Mouse (Mus musculus) left cerebral cortex, adult 9 months (tissue): Measurements from ENCODE around the gene Scn7a.

Experiments used
- DNase-seq, 2 experiments: peaks; one replicate each; pipeline ENCODE4 v3.0.0; 2022; ENCODE audit warnings: low spot score in 2 of 2

Gene Scn7a

GRCm38 (mm10) chr2:66784765-66785164, at the start of gene Scn7a:
TSS of gene Scn7a (minus strand) at chr2:66784914.
- peak in 1 of 2 experiments; percentile 3 for DNase-seq

- DNase-seq: no peak
Observed at GRCm38 (mm10) chr2:66827729-66828128, 43.0 kb upstream of the Scn7a start.

- DNase-seq: peak in 1 of 2 experiments; percentile 14
Observed at GRCm38 (mm10) chr2:66819862-66820559, 35.3 kb upstream of the Scn7a start.

- peak in 1 of 2 experiments; percentile 29 for DNase-seq
Observed at GRCm38 (mm10) chr2:66799676-66800249, 15.0 kb upstream of the Scn7a start.

- no peak for DNase-seq
Observed at GRCm38 (mm10) chr2:66797493-66797892, 12.8 kb upstream of the Scn7a start.

- DNase-seq: no peak
Observed at GRCm38 (mm10) chr2:66791629-66792028, 6.9 kb upstream of the Scn7a start.

- DNase-seq: no peak
Observed at GRCm38 (mm10) chr2:66780884-66781283, 3.8 kb downstream of the Scn7a start.

GRCm38 (mm10) chr2:66767980-66768379, 16.7 kb downstream of the Scn7a start:
- no peak for DNase-seq

- no peak for DNase-seq
Observed at GRCm38 (mm10) chr2:66765170-66765569, 19.5 kb downstream of the Scn7a start.

GRCm38 (mm10) chr2:66762905-66763304, 21.8 kb downstream of the Scn7a start:
- no peak for DNase-seq

GRCm38 (mm10) chr2:66728002-66728401, 56.7 kb downstream of the Scn7a start:
- DNase-seq: no peak

GRCm38 (mm10) chr2:66727585-66727974, 57.1 kb downstream of the Scn7a start:
- no peak for DNase-seq

- peak in 1 of 2 experiments; percentile 14 for DNase-seq
Observed at GRCm38 (mm10) chr2:66726878-66727584, 57.7 kb downstream of the Scn7a start.

- no peak for DNase-seq
Observed at GRCm38 (mm10) chr2:66712071-66712470, 72.6 kb downstream of the Scn7a start.

- no peak for DNase-seq
Observed at GRCm38 (mm10) chr2:66692300-66692699, 92.4 kb downstream of the Scn7a start.

GRCm38 (mm10) chr2:66661988-66662387, 122.7 kb downstream of the Scn7a start:
- no peak for DNase-seq

- DNase-seq: no peak
Observed at GRCm38 (mm10) chr2:66656430-66656829, 128.3 kb downstream of the Scn7a start.

GRCm38 (mm10) chr2:66655431-66655830, 129.3 kb downstream of the Scn7a start:
- DNase-seq: no peak

- DNase-seq: peak in 1 of 2 experiments; percentile 35
Observed at GRCm38 (mm10) chr2:66644384-66644783, 140.3 kb downstream of the Scn7a start.

- peak; percentile 1 to 20 for DNase-seq
Observed at GRCm38 (mm10) chr2:66634580-66635359, 149.9 kb downstream of the Scn7a start, which contains the start of gene Scn9a. TSS of gene Scn9a (minus strand) at chr2:66634962.

GRCm38 (mm10) chr2:66632728-66633127, 152.0 kb downstream of the Scn7a start:
- no peak for DNase-seq
